Mouse (Mus musculus): ENCODE data around the gene Pappa.

Pappa gene

DNA sequence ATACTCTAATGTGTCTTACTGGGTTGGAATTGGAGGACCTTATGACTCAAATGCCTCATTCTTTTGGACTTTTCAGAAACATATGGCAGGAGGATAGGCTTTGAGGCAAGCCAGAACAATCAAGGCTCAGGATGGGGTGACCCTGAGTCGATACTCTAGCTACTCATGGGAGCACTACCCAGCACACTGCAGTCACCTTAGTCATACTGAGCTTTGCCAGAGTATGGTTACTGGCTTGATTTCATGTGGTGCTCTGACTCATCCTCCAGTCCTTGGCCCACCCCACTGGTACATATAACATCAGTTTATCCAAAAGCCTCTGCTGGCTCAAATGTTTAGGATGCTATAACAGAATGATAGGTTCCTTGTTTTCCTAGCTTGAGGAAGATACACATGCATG is 130.1 kb downstream of the Pappa start:
- peaks cover 9% of the 10 kb centered on the region for H3K4me1 ChIP-seq (replicated peaks; ENCODE audit: low read depth, low read length)
- peaks cover 2% of the 10 kb centered on the region; the same call in 1 of the 2 replicates for H3K9me3 ChIP-seq (ENCODE audit: low read length)
- H3K36me3 ChIP-seq (ENCODE audit: insufficient read depth, low read length) = no peaks in the 10 kb centered on the region
- peaks cover 77% of the 10 kb centered on the region for H3K27me3 ChIP-seq (ENCODE audit: insufficient read depth, low read length)
- no peak for TF ChIP-seq NANOG (IDR thresholded peaks at IDR 0.05; ENCODE audit: borderline replicate concordance, low read length)
- no peak for TF ChIP-seq POU5F1 (IDR thresholded peaks at IDR 0.05; ENCODE audit: borderline replicate concordance, low read length)
- no peak for TF ChIP-seq CTCF (conservative IDR thresholded peaks at IDR 0.05; ENCODE audit: low read length)
- no peak overlapping the region for H3K4me3 ChIP-seq (replicated peaks; ENCODE audit: low read length)

DNA sequence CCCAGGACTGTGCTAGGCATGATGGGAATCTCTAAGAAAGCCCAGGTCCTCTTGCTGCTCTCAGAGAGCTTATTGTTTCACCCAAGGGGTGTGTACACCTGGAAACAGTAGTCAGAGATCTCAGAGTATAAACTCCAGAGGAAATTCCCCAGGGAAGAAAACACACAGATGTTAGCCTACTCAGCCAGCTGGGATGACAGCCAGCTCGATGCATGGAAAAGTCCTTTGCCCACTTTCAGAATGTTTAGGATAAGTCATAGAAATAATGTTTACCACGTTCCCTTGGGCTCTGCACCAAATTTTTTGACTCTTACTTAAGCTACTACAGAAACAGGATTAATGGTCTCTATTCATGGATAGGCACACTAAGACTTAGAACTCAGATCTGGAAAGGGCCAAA is 143.1 kb downstream of the Pappa start:
- H3K4me3 ChIP-seq (replicated peaks; ENCODE audit: low read length) = no peak overlapping the region
- TF ChIP-seq POU5F1 (IDR thresholded peaks at IDR 0.05; ENCODE audit: borderline replicate concordance, low read length) = no peak
- TF ChIP-seq CTCF (conservative IDR thresholded peaks at IDR 0.05; ENCODE audit: low read length) = no peak
- no peak for TF ChIP-seq NANOG (IDR thresholded peaks at IDR 0.05; ENCODE audit: borderline replicate concordance, low read length)

DNA sequence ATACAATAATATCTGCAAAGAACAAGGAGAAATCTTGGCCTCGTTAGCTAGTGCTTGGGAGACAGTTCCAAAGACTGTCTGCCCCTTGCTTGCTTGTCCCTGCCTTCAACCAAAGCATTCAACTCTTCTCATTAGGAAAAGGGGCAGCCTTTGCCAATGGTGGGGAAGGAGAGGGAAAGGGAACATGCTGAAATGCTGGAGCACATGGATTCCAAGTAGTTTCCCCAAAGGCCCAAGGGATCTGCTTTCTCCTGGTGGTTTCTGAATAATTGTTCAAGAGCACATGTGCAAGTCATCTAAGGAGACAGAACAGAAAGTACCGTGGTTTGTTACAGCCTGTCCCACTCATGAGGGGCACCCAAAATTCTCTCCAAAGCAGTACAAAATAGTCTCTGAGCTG is 146.0 kb downstream of the Pappa start:
- no peaks in the 10 kb centered on the region for H3K36me3 ChIP-seq (ENCODE audit: insufficient read depth, low read length)
- TF ChIP-seq POU5F1 (IDR thresholded peaks at IDR 0.05; ENCODE audit: borderline replicate concordance, low read length) = no peak
- no peak for TF ChIP-seq NANOG (IDR thresholded peaks at IDR 0.05; ENCODE audit: borderline replicate concordance, low read length)
- TF ChIP-seq CTCF (conservative IDR thresholded peaks at IDR 0.05; ENCODE audit: low read length) = no peak
- no peak overlapping the region for H3K4me3 ChIP-seq (replicated peaks; ENCODE audit: low read length)
- H3K4me1 ChIP-seq (replicated peaks; ENCODE audit: low read depth, low read length) = no peaks in the 10 kb centered on the region
- peaks cover 66% of the 10 kb centered on the region for H3K27me3 ChIP-seq (ENCODE audit: insufficient read depth, low read length)
- no peaks in the 10 kb centered on the region for H3K9me3 ChIP-seq (ENCODE audit: low read length)

More for the DNA sequence above, 143.1 kb downstream of the Pappa start:
- H3K36me3 ChIP-seq (ENCODE audit: insufficient read depth, low read length) = no peaks in the 10 kb centered on the region
- H3K27me3 ChIP-seq (ENCODE audit: insufficient read depth, low read length) = peaks cover 66% of the 10 kb centered on the region
- H3K9me3 ChIP-seq (ENCODE audit: low read length) = no peaks in the 10 kb centered on the region
- H3K4me1 ChIP-seq (replicated peaks; ENCODE audit: low read depth, low read length) = no peaks in the 10 kb centered on the region

DNA sequence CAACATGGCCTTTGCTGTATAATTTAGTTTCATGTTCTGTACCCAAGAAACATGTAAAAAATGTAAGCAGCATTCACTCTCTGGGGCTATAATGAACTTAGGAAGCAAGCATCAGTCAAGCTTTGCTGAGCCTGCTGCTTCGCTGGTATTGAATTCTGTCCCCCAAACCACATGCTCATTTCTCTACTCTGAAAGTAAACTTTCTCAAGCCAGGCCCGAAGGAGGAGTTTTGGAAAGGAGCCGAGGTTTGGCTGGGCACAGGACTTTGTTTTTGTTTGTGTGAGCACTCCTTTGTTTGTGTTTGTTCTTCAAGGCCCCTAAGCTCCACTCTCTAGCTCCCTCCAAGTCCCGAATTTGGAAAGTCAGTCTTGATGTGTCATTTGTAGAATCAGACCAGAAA is 148.3 kb downstream of the Pappa start:
- Histone ChIP-seq H3K27me3 (ENCODE audit: insufficient read depth, low read length) (peaks cover 61% of the 10 kb centered on the region), H3K4me3 (replicated peaks; ENCODE audit: low read length) (no peak overlapping the region), H3K36me3 (ENCODE audit: insufficient read depth, low read length) (no peaks in the 10 kb centered on the region), H3K9me3 (ENCODE audit: low read length) (no peaks in the 10 kb centered on the region), H3K4me1 (replicated peaks; ENCODE audit: low read depth, low read length) (no peaks in the 10 kb centered on the region)
- TF ChIP-seq POU5F1 (IDR thresholded peaks at IDR 0.05; ENCODE audit: borderline replicate concordance, low read length) (no peak), NANOG (IDR thresholded peaks at IDR 0.05; ENCODE audit: borderline replicate concordance, low read length) (no peak), CTCF (conservative IDR thresholded peaks at IDR 0.05; ENCODE audit: low read length) (no peak)

DNA sequence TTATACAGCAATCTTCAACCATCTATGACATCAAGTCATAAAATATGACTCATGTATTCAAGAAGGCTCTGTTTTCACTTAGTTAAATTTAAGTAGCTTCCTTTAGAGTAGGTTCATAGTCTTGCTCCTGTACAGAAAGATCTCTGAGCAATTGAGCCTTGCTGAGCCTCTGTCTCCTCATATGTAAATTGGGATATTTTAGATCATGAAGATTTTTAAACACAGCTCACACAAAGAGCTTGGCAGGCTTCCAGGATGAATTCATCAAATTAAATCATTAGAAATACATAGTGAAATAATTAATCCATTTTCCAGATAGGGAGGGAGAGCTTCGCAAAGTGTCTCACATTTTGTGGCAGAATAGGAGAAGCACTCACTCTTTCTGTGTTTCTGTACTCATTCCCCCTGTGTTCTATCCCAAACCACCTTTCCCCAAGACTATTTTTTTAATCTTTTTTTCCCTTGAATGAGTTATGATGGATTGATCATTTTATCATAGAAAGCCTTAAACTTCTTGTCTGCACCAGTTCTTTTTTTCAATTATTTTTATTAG is 149.4 kb downstream of the Pappa start:
- H3K27me3 ChIP-seq (ENCODE audit: insufficient read depth, low read length) = peaks cover 60% of the 10 kb centered on the region
- no peak for TF ChIP-seq CTCF (conservative IDR thresholded peaks at IDR 0.05; ENCODE audit: low read length)
- no peak for TF ChIP-seq POU5F1 (IDR thresholded peaks at IDR 0.05; ENCODE audit: borderline replicate concordance, low read length)
- no peak for TF ChIP-seq NANOG (IDR thresholded peaks at IDR 0.05; ENCODE audit: borderline replicate concordance, low read length)

DNA sequence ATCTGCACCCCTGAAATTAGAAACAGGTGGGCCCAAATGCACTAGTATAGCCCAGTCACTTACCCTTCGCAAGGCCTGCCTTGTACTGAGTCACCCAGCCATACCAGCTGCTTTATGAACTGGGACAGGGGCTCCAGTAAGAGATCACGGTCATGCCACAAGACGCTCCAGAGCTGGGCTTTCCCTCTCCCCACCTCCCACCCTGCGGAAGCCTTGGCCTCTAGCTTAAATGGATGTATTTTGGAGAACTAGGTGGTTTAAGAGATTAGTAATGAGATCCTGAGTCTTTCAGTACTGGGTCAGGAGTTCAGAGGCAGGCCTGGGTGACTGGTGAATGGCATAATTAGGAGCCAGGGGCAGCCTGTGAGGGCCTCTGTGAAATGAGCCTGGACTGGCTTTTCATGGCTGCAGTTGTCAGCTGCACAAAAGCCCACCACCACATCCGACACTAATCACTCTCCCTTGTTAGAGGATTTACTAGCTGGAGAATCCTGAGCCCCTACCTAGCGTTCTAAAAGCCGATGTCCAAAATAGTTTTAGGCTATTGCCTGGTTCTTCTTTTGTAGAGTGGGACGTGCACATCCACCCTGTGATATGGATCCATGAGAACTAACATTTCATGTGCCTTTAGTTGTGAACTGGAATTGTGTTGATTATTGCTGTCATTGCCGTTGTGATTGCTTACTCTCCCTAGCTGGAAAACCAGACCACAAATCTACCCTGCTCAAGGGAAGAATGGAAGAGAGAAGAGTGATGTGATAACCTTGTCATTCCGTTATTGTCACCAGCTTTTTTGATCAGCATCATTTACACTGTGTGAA is 154.7 kb downstream of the Pappa start:
- Histone ChIP-seq H3K9me3 (ENCODE audit: low read length) (peaks cover 8% of the 10 kb centered on the region), H3K36me3 (ENCODE audit: insufficient read depth, low read length) (no peaks in the 10 kb centered on the region), H3K4me1 (replicated peaks; ENCODE audit: low read depth, low read length) (no peaks in the 10 kb centered on the region), H3K4me3 (replicated peaks; ENCODE audit: low read length) (no peak overlapping the region), H3K27me3 (ENCODE audit: insufficient read depth, low read length) (peaks cover 54% of the 10 kb centered on the region)
- TF ChIP-seq CTCF (conservative IDR thresholded peaks at IDR 0.05; ENCODE audit: low read length) (no peak), POU5F1 (IDR thresholded peaks at IDR 0.05; ENCODE audit: borderline replicate concordance, low read length) (no peak), NANOG (IDR thresholded peaks at IDR 0.05; ENCODE audit: borderline replicate concordance, low read length) (no peak)

More for the DNA sequence above, 149.4 kb downstream of the Pappa start:
- no peaks in the 10 kb centered on the region for H3K36me3 ChIP-seq (ENCODE audit: insufficient read depth, low read length)
- H3K4me1 ChIP-seq (replicated peaks; ENCODE audit: low read depth, low read length) = no peaks in the 10 kb centered on the region
- H3K9me3 ChIP-seq (ENCODE audit: low read length) = no peaks in the 10 kb centered on the region
- H3K4me3 ChIP-seq (replicated peaks; ENCODE audit: low read length) = no peak overlapping the region

DNA sequence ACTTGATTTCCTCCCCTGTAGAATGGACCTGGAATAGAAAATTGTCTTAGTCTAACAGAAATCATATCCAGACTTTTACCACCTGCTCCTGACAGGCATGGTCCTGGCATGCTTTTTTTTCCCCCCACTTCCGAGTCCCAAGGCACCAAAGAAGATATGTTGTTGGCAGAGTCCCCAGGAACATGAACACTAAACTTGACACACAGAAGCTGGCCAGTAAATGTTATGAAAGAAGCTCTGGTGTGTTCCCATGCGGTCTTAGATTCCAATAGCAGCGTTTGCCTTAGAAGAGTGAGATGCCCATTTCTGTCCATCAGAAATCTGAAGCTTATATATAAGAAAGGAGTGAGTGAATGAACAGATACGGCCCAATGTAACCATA is 155.3 kb downstream of the Pappa start:
- no peaks in the 10 kb centered on the region for H3K4me1 ChIP-seq (replicated peaks; ENCODE audit: low read depth, low read length)
- H3K4me3 ChIP-seq (replicated peaks; ENCODE audit: low read length) = no peak overlapping the region
- H3K36me3 ChIP-seq (ENCODE audit: insufficient read depth, low read length) = no peaks in the 10 kb centered on the region
- H3K9me3 ChIP-seq (ENCODE audit: low read length) = peaks cover 8% of the 10 kb centered on the region
- H3K27me3 ChIP-seq (ENCODE audit: insufficient read depth, low read length) = peaks cover 55% of the 10 kb centered on the region
- no peak for TF ChIP-seq CTCF (conservative IDR thresholded peaks at IDR 0.05; ENCODE audit: low read length)
- TF ChIP-seq NANOG (IDR thresholded peaks at IDR 0.05; ENCODE audit: borderline replicate concordance, low read length) = no peak
- TF ChIP-seq POU5F1 (IDR thresholded peaks at IDR 0.05; ENCODE audit: borderline replicate concordance, low read length) = no peak

DNA sequence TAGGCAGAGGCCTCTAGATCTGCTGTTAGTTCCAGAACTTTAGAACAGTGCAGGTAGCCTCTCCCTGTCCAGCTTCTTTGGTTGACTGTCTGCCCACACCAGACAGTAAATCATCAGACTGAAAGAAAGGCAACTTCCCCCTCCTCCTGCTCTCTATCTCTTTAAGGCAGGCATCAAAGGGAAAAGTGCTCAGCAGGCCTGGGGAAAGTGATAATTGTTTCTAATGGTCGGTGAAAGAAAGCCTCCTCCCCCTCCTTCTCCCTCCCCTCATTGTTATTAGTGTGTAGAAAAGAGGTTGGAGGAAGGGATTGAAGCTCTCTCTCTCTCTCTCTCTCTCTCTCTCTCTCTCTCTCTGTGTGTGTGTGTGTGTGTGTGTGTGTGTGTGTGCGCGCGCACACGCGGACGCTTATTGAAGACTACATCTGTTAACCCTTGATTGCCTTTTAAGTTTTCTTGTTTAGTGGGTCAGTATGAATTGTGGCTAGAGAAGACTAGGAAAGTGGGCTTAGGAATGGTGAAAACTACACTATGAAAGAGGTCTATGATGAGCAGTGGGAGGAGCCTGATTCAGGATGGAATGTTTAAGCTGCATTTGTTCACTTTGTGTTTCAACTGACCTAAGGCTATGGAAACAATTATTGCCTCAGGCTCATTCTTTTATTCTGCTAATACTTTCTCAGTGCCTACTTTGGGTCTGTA is 156.2 kb downstream of the Pappa start:
- peak; percentile 13; the same call in 1 of the 2 replicates for TF ChIP-seq NANOG (IDR thresholded peaks at IDR 0.05; ENCODE audit: borderline replicate concordance, low read length)
- TF ChIP-seq CTCF (conservative IDR thresholded peaks at IDR 0.05; ENCODE audit: low read length) = no peak
- TF ChIP-seq POU5F1 (IDR thresholded peaks at IDR 0.05; ENCODE audit: borderline replicate concordance, low read length) = no peak
- Histone ChIP-seq H3K27me3 (ENCODE audit: insufficient read depth, low read length) (peaks cover 52% of the 10 kb centered on the region), H3K36me3 (ENCODE audit: insufficient read depth, low read length) (no peaks in the 10 kb centered on the region), H3K4me1 (replicated peaks; ENCODE audit: low read depth, low read length) (no peaks in the 10 kb centered on the region), H3K9me3 (ENCODE audit: low read length) (peaks cover 8% of the 10 kb centered on the region), H3K4me3 (replicated peaks; ENCODE audit: low read length) (no peak overlapping the region)

Measured in E14TG2a.4 (cell line).